Mouse (Mus musculus) forelimb bud, embryonic 11.5 days (tissue): ENCODE measurements around the gene Cntrob.

Experiments
- DNase-seq: peaks from one replicate; pipeline ENCODE4 v3.0.0-alpha.2; 2012; ENCODE audit warnings: low read depth, low spot score

Gene Cntrob

DNA sequence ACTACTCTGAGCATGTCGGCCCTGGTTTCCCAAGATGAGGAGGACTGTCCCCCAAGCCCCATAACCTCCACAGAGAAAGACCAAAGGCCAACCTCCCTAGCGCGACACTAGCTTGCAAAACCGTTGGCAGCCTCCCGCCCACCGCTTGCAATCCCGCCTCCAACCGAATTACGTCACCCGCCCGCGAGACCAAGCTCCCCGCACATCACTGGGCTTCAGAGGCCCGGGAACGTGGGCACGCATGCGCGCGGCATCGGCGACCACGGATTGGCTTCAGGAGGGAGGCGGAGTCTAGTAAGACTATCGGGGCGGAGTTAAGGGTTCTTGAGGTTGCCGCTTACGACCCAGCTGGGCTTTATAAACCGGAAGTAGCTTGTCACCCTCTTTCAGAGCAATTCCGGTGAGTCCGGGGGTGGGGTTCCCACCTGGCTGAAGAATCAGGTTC is at the start of gene Cntrob, which contains the start of gene Trappc1:
Gene Cntrob, minus strand, starts transcription at position 109 of the 445 bp plus-strand sequence.
Gene Trappc1, plus strand, starts transcription at position 314 of the 445 bp plus-strand sequence.
- peak; percentile 99 for DNase-seq

DNA sequence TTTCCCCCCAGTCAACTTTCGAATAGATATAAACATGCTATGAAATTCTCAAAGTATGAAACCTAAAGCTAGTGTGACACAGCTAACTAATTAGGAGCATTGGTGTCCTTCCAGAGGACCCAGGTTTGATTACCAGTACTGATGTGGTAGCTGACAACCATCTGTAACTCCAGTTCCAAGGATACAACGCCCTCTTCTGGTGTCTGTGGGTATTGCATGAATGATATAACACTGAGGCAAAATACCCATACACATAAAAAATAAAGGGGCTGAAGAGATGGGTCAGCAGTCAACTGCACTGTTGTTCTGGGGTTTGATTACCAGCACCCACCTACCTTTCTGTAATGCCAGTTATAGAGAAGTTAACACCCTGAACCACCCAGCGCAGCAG is 49.2 kb upstream of the Cntrob start:
- DNase-seq = no peak

DNA sequence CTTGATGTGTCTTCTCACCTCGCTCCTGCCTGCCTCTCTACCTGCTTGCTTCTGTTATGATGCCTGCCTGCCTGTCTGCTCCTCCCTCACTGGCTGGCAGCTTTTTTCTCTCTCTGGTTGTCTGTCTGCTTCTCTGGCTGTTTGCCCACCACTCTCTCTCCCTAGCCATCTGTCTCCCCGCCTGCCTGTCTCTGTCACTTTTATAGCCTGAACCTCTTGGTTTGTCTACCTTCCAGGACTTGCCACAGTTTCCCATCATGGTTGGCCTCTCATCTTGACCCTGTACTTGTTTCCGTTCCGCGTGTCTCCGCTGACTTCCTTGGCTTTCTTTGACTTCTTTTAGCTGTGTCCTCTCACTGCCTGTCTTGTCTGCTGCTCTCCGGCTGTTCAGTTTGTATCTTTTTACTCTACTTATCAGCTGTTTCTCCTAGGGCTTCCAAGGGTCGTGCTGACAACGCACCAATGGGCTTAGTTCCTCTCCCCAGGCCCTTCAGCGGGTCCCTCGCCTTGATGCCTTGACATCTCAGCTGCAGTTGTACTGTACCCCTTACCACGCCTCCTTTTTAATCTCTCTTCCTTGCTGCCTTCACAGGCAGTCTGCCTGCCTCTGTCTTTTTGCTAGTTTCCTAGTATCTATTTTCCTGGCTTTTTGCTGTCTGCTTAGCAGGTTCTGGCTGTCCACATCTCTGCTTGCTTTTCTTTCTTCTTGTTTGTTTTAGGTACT is 48.6 kb upstream of the Cntrob start:
- DNase-seq = no peak

DNA sequence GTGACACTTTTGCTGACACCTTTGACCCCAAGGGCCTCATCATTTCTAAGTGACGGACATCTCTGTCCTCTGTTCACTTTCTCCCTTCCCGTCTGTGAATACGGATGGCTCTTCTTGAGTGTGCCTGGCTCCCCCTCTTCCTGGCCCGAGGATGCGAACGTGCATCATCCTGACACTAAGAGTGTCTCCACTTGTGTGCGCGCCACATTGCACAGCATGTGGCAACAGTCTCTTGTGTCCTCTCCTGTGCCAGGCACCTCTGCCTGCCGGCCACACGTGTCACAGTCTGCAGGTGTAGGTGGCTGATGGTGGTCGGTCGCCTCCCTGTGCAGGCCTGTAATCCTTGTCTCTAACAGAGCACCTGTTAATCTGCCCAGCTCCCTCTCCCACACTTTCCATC is 48.0 kb upstream of the Cntrob start:
- DNase-seq = no peak

DNA sequence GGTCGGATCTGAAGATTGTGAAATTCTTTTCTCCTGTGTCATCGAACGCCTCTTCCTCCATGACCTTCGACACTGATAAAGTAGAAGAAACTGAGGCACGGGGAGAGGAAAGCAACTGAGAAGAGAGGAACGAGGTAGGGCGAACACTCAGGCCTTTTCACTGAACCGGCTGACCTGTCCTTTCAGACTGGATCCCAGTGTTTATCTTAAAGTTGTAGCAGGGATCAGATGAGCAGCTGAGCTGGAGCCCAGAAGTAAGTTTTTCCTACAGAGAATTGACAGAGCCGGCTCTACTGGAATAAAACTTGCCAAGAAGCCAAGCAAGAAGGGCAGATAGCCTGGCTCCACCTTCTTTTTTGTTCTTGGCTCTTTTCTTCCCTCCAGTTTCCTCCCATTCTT is 47.2 kb upstream of the Cntrob start:
- no peak for DNase-seq

DNA sequence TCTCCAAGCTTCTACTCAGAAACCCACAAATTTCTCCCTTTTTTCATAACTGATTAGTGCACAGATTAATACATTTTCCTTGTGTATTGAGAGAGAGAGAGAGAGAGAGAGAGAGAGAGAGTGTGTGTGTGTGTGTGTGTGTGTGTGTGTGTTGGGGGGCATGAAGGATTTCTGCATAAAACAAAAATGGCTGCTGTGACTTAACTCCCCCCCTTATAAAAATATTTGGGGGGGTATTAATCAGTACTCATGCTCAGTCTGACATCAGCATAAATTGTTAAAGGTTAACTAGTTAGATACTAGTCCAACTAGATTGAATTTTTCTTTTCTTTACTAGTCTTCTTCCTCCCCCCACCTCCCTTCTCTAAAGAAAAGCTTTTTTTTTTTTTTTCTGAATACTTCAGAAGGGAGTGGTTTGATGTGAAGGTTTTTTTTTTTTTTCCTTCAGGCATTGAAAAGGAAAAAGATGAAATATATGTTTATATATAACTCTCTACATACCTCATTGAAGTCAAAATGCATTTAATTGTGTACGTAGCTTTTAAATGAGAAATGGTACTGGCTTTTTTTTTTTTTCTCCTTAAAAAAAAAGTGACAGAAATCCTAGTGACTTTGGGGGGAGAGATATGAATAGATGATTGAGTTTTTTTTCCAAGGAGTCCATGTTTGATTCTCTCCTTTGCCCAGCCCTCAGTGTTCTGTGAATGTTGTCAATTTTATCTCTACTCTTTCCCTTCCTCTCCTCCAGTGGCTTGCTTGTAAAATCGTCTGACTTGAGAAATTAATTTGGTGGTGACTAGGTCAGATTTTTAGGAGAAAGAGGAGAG is 46.6 kb upstream of the Cntrob start:
- DNase-seq = no peak

DNA sequence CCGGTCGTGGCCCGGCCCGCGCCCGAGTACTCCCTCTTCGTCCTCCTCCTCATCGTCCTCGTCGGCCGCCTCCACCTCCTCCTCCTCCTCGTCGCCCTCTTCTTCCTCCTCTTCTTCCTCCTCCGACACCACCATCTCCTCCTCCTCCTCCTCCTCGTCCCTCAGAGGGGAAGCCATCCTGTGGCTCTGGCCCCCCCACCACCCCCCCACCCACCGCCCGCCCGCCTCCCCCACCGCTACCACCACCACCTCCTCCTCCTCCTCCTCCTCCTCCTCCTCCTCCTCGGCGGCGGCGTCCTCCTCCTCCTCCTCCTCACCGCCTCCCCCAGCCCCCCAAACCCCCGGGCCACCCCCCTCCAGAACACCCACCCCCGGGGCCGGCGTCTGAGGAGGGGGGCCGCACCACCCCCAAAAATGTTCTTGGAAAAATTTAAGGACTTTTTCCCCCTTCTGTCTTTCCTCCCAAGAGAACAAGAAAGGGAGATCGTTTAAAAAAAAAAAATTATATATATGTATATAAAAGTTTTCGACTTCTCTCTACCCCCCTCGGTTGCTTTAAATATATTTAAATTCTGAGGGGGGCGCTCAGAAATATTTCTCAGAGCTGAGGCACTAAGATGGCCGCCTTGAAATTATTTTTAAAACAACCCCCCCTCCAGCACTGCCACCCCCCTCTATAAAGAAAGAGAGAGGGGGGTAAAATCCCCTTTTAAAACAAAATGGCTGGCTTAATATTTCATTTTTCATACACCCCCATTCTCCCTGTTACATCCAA is 45.8 kb upstream of the Cntrob start, which contains the start of gene Chd3:
Gene Chd3, minus strand, starts transcription at position 192 of the 775 bp plus-strand sequence.
- no peak for DNase-seq

DNA sequence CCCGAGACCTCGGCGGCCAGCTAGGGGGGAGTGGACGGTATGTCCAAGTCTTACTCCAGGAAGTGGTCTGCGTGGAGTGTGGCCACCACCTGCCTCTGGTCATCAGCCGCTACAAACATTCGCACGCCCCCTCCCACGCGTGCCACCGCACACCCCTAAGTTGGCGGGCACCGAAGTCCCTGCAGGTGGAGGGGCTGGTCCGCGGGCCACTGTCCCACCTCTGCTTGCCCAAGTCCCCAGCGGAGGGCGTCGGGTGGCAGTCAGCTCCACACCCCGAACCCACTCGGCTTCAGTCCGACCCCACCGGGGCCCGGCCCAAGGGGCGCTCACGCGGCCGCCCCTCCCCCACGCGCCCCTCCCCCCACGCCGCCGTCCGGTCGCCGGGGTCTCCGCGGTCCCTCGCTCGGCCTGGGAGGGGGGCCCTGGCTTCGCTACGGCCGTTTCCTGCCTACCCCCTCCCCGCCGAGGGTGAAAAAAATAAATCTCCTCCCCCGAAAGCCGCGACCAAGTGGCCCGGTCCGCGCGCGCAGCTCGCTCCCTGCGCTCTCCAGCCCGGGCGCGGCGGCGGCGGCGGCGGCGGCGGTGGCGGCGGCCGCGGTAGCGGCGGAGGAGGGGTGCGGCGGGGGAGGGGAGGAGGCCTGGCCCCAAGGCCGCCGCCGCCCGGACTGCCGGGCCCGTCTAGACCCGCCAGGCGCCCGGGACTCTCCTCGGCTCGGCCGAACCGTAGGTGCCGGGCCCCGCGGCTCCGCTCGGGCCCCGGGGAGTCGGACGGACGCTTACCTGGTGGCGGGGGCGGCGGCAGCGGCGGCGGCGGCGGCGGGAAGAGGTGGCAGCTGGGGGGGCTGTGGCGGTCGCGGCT is 45.0 kb upstream of the Cntrob start:
- no peak for DNase-seq

DNA sequence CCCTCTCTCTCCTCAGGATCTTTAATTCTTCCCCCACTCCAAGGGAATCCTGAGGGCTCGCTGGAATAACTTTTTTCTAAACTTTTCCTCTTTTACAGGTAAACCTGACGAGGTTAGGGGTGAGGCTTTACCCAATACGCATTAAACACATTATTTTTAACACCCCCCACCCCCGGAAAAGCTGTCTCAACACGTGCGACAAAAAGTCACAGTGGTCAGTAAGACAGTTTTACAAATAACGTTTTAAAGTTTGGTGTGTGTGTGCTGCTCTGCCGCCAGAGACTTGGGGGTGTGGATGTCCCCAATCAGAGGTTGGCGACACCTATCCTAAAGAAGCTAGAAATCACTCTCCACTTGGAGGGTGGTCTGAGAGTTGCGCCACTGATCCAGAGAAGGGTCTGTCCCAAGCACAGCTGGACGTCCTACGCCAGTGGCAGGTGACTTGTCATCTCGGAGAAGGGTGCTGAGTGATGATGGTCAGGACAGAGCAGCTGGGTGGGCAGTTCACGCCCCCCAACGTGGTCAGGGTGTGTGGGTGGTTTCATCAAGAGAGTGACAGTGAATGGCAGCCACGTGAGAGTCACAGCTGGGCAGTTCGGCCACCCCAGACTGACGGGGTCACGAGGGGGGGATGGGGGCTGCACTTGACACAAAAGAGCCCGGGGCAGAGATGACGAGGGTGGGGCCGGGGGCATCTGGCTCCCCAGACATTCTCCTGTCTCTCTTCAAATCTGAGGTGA is 44.2 kb upstream of the Cntrob start:
- no peak for DNase-seq

DNA sequence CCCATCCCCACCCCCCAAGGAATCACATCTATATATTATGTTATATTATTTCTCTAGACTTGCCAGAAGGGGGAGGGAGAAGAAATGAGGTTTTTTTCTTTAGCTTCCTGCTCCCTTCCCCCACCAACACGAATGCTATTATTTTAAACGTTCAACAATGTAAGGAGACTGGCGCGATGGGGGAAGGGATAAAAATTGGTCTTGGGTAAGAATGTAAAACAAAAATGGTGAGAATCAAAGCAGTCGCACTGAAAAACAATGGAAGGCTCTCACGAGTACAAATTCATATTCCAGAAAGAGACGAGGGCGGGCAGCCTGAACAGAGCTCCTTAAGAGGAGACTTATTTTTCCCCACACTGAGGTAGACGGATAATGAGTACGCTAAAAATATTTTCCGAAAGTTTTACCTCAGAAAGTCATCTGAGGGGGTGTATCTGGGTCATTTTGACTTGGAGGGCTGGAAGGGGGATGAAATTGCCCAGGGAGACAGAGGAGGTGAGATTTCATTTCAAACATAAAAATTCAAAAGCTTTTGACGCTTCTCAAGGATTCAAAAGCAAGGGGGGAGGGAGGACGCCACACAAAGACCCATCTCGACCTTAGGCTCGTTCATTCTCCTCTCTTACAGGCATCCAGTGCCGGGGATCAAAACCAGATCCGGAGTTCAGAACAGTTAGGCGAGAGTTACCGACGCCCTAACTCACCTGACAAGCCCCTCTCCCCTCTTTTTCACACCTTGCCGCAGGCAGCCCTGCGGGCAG is 43.5 kb upstream of the Cntrob start:
- DNase-seq = no peak

DNA sequence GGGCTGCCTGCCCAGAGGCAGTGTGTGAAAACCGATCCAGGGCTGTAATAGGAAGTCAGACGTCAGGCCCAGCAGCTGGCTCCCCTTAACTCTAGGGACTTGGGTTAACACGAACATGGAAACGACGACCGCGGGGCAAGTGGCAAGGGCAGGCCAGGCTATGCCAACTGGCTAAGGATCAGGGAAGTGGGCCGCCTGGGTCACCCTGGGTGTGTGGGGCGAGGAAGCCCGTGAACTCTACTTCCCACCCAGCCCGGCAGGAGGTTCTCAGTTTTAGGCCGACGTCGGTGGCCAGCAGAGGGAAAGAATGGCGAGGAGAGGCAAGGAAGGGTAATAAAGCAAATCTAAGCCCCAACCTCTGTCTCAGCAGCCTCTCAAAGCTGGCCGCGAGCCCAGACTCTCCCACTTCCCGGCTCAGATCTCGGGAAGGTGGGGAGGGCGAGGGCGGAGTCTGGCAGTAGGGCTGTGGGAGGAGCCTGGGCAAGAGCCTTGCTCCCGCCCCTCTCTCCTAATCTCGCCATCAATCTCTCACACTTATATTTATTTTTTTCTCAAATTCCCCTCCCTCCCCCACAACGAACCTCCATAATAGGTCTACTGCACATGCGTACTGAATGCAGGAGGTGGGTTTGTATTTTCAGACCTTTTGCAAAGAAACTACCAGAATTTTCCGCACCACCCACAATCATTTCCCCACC is 42.7 kb upstream of the Cntrob start:
- DNase-seq = peak; percentile 94

DNA sequence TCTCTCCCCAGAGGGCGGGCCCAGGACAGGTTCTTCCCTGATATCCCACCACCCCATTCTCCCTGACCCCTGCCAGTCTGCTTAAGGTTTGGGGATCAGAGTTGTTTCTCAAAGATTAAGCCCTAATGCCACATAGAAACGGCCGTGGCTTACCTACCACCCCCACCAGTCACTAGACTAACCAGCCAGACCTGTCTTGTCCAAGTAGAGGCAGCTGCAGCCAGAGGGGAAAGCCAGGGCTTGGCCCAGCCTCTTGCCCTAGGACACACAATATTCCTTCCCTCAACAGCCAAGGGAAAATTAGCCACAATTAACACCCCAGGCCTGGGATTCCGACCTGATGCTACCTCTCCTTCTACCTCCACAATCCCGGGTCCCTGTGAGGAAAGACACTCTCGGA is 42.1 kb upstream of the Cntrob start:
- DNase-seq = no peak

DNA sequence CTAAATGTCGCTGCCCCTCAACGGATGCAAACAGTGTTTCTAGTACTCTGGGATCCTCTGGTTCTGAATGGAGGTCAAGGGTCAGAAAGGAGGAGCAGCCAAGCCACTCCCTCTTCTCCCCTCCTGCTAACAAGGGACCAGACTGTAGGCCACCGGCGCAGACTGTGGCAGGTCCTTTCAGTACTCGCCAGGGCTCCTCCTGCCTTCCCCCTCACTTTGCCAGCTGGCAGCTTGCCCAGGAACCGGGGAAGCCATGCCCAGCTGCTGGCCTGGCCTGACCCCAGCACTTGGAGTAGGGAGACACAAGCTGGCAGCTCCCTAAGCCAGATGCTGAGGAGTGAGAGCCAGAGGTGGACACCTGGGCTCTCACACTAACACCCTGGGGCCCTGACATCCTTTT is 41.3 kb upstream of the Cntrob start:
- DNase-seq = no peak

DNA sequence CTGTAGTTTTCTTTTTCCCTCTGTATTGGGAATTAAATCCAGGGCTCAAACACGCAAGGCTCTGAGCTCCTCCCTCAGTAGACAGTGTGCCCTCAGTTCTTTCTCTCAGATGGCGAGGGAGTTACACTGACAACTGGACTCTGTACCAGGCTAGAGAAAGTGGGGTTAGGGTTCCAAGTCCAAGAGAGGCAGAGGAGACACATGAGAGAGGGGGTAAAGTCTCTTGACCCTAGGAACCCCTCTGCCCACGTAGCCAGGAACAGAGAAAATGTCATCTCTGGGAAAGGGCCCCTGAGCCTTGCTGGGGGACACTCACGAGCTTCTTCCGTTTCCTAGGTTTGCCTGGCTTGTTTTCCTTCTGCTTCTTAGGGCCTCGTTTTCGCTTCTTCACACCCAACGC is 40.8 kb upstream of the Cntrob start:
- DNase-seq = no peak

DNA sequence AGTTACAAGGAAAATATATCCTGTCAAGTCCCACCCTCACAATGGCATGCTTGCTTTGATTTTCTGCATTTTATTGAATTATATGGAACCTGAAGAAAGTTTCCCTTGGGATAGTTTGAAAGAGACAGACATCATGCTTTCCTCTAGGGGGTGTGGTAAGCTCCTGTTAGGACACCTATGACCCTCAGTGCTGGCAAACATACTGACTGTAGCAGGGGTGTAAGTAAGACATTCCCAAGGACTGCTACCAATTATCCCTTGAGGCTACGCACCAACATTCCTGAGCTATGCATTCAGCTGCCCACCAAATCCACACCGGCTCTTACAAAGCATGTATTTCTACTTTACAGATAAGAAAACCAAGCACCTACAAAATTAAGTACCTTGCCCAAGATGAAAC is 38.9 kb upstream of the Cntrob start:
- no peak for DNase-seq

DNA sequence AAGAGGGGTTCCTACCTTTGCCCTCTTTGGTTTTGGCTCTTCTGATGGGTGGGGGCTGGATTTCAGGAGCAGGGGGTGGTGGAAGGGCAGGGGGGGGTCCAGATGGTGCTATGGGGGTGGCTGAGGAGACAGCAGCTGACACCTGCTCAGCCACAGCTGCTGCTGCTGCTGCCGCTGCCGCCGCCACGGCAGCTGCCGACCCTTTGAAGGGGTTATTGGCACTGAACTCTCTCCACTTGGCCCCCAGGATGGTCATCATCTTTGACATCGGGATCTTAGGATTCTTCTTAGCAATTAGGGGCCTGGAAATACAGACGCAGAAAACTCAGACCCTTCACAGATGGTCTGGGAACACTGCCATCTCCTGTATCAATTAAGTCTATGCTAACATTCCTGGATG is 38.4 kb upstream of the Cntrob start:
- no peak for DNase-seq

DNA sequence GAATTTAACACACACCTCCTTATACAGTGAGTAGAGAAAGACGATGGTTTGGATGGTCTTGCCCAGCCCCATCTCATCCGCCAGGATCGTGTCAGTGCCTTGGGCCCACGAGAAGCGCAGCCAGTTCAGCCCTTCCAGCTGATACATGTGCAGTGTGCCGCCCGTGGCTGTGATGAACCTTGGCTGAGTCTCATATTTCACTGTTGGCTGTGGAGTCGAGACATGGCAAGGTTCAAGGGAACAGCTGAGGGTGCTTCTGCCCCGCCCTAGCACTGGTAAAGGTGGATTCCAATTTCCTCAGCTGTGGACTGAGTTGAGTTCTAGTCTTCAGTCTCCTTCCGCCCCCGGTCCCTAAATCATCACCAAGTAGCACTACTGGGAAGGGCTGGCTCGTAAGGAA is 34.1 kb upstream of the Cntrob start:
- no peak for DNase-seq

DNA sequence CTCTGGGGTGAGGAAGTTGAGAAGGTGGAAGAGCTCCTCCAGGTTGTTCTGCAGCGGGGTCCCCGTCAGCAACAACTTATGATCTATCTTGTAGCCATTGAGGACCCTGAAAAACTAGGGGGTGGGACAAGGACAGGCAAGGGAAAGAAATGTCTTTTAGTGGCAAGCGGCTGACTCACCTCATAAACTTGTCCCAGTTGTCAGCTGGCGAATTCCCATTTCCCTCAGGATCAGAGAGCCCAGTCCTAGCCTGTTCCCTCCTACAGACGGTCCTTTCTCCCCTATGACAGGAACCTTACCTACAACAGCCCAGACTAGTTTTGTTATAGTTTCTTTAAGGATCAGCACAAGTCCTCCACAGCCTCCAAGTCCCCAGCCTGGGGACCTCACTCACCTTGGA is 33.0 kb upstream of the Cntrob start:
- DNase-seq = no peak

DNA sequence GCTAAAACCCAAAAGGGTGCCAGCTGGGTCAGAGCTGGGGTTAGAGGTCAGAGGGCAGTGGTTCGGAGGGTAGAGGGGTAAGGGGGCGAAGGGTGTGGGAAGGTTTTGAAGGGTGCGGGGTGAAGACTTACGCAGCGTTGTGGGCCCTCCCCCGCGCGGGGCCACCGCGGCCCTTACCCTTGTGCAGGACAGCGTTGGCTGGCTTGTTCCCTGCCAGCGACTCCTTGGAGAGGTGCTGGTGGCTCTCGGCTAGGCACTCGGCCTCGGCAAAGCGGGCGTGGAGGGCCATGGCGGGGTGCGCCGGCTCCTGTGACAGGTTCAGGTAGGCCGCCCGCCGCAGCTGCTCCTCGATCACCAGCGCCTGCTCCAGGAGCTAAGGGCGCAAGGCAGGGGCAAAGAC is 22.9 kb upstream of the Cntrob start:
- no peak for DNase-seq
